Mouse (Mus musculus) midbrain, embryonic 15.5 days (tissue): ENCODE results near the gene Grid1. TPM values are rescaled to one million over a fixed set of nuclear protein-coding genes. Genes with fewer than 3 reads are reported as not detected.

Experiments
- ATAC-seq: fragments of 200-750 bp; cut with Nextera tagmentation; replicated peaks from 2 replicates; pipeline ENCODE4 v1.8.0; 2017; ENCODE audit warnings: moderate TSS enrichment
- H3K27ac ChIP-seq: fragments of 300-500 bp; sonication (generic); 2 replicates; pipeline ENCODE4 v1.5.1; 2015; ENCODE audit warnings: mild to moderate bottlenecking, inconsistent platforms
- H3K27me3 ChIP-seq: fragments of 300-500 bp; sonication (generic); replicated peaks from 2 replicates; pipeline ENCODE4 v1.6.1; 2015; ENCODE audit warnings: inconsistent platforms
- H3K36me3 ChIP-seq: fragments of 300-500 bp; sonication (generic); replicated peaks from 2 replicates; pipeline ENCODE4 v1.6.1; 2015; ENCODE audit warnings: inconsistent platforms
- H3K4me1 ChIP-seq: fragments of 300-500 bp; sonication (generic); 2 replicates; pipeline ENCODE4 v1.6.1; 2015; ENCODE audit warnings: inconsistent platforms
- H3K4me2 ChIP-seq: fragments of 300-500 bp; sonication (generic); 2 replicates; pipeline ENCODE4 v1.6.1; 2015; ENCODE audit warnings: inconsistent platforms, mild to moderate bottlenecking, moderate library complexity
- H3K4me3 ChIP-seq: fragments of 300-500 bp; sonication (generic); 2 replicates; pipeline ENCODE4 v1.5.1; 2015; ENCODE audit warnings: mild to moderate bottlenecking, inconsistent platforms
- H3K9ac ChIP-seq: fragments of 300-500 bp; sonication (generic); 2 replicates; pipeline ENCODE4 v1.6.1; 2015; ENCODE audit warnings: mild to moderate bottlenecking, inconsistent platforms
- H3K9me3 ChIP-seq: fragments of 300-500 bp; sonication (generic); 2 replicates; pipeline ENCODE4 v1.6.1; 2016; ENCODE audit warnings: inconsistent platforms
- WGBS: fragments of 180-500 bp; shearing (Covaris S2); methylation state at CpG from one replicate; pipeline ENCODE4 v1.1.7; 2015; ENCODE audit warnings: mixed read lengths; 5-methylcytosine and 5-hydroxymethylcytosine counted together
- polyA plus RNA-seq: library from polyadenylated mRNA; unstranded; fragments of >200 nt; fragmentation: Nextera tagmentation; extraction: Ambion mirVana; gene quantifications from 2 replicates; pipeline ENCODE4 v1.2.1, GENCODE M21; 2015

Gene Grid1
- polyA plus RNA-seq, 1 experiment from 2014 or later, result 8.8 TPM

DNA sequence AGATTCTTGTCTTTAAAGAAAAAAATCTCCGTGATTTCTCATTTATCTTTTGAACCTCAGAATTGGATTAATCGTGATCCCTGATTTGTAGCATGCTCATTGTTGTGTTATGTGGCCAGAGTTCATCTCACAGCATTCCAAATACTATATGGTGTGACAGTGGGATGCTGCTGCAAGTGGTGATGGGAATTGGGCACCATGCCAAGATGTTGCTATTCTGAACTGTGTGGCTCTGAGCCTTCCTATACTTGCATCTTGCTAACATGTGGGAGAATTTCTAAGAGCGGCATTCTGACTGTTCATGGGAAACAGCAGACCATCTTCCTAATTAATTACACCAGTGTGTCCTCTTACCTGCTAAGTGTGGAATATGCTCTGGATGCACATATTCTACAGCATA lies 332.5 kb downstream of the Grid1 start:
- no peak overlapping the region for H3K9ac ChIP-seq
- no peak overlapping the region for H3K4me3 ChIP-seq
- no peaks in the 10 kb centered on the region for H3K4me1 ChIP-seq
- WGBS, result 65% methylated on average over 3 of the region's 3 CpGs
- no peaks in the 10 kb centered on the region for H3K36me3 ChIP-seq
- no peaks in the 10 kb centered on the region for H3K27me3 ChIP-seq
- peak; percentile 78 for ATAC-seq
- H3K9me3 ChIP-seq, result no peaks in the 10 kb centered on the region
- H3K4me2 ChIP-seq, result no peak overlapping the region
- no peak overlapping the region for H3K27ac ChIP-seq

DNA sequence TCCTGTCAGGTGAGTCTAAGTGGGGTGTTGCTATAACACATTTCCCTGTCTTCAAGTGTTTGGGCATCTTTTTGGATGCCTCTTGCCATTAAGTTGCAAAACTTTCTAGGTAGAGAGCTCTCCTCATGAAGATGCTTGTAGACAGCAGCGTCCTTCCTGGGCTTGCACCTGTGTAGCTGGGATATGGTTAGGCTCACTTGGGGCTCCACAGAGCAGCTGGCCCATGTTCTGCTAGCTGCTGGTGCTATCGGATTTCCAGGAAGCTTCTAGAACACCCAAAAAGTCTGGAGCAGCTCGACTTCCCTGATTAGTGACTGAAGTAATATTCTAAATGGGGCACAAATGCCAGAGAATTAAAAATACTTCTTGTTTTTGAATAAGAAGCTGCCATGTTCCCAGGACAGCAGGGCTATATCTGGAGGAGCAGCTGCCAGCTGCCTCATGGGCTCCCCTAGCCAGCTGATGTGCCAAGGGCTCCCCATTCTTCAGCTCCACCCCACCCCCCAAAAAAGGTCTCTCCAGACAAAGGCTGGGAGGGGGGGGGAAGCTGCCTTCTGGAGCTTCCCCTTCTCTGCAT lies 333.9 kb downstream of the Grid1 start:
- H3K4me2 ChIP-seq, result no peak overlapping the region
- no peaks in the 10 kb centered on the region for H3K36me3 ChIP-seq
- H3K27me3 ChIP-seq, result no peaks in the 10 kb centered on the region
- H3K27ac ChIP-seq, result no peak overlapping the region
- H3K4me1 ChIP-seq, result no peaks in the 10 kb centered on the region
- no peak overlapping the region for H3K4me3 ChIP-seq
- no peaks in the 10 kb centered on the region for H3K9me3 ChIP-seq
- no peak for ATAC-seq
- H3K9ac ChIP-seq, result no peak overlapping the region
- 84% methylated on average over 3 of the region's 3 CpGs for WGBS

DNA sequence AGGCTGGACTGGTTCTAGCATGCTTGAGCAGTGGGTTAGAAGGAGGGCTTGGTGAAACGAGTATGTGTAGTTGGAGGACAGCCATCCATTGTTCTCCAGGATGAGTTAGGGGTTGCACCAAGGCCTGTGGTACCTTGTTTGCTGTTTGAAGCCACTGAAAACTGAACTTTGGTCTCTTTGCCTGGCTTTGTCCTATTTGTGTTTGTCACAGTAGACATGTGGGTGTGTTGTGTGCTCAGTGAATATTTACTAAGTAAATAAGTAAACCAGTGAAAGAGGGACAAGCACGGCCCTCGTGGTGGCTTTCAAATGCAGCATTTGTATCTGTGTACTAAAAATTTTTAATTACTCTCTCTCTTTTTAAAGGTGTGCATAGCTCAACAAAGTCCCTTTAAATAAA lies 334.5 kb downstream of the Grid1 start:
- WGBS, result 67% methylated on average over 3 of the region's 3 CpGs
- no peaks in the 10 kb centered on the region for H3K9me3 ChIP-seq
- H3K27me3 ChIP-seq, result no peaks in the 10 kb centered on the region
- H3K4me1 ChIP-seq, result no peaks in the 10 kb centered on the region
- no peak overlapping the region for H3K27ac ChIP-seq
- no peak for ATAC-seq
- H3K36me3 ChIP-seq, result no peaks in the 10 kb centered on the region
- H3K9ac ChIP-seq, result no peak overlapping the region
- H3K4me2 ChIP-seq, result no peak overlapping the region
- no peak overlapping the region for H3K4me3 ChIP-seq

DNA sequence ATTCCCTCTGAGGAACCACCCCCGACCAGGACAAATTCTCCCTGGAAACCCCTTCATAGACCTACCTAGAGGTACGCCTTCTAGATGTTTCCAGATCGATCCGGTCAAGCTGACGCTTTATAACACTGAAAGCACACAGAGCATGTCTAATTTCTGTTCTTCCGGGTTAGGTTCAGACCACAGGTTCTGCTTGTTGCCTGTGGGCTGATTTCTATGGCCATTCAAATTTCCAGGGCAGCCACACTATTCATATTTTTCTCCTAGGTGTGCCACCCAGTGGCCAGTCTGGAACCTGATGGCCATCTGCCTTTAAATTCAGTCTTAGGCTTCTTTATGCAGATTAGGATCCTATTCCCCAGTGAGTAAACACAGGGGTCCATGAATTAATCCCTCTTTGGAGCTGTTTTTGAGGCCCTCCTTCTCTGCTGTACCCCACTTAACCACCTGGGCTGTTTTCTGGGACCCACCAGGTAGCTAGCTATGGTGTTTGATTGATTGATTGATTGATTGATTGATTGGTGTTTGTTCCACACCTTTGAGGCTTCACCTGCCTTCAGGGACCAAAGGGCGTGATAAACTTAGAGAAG lies 337.3 kb downstream of the Grid1 start:
- H3K4me1 ChIP-seq, result no peaks in the 10 kb centered on the region
- 80% methylated on average over 7 of the region's 7 CpGs for WGBS
- H3K36me3 ChIP-seq, result no peaks in the 10 kb centered on the region
- no peak overlapping the region for H3K4me3 ChIP-seq
- ATAC-seq, result 0 out of 2 replicates have a peak, but pooled peaks have one; percentile 24
- no peaks in the 10 kb centered on the region for H3K9me3 ChIP-seq
- H3K9ac ChIP-seq, result no peak overlapping the region
- H3K4me2 ChIP-seq, result no peak overlapping the region
- H3K27me3 ChIP-seq, result no peaks in the 10 kb centered on the region
- H3K27ac ChIP-seq, result no peak overlapping the region

DNA sequence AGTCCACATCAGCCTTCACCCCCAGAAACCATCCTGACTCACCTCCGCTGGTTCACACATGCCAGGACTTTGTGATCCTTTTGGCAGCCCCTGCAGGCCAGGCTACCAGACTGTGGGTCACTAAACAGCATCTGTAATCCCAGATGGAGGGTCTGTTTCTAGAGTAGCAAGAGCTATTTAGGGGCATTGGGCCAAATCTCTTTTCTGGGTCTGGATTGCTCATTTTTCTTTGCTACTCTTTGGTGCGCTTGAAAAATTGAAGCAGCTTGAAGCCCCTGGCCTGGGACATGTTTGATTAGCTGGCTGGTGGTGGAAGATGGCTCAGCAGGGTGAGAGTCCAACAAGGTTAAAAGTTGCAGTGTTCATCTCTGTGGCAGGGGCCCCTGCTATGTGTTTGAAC lies 339.4 kb downstream of the Grid1 start:
- Histone ChIP-seq H3K27me3 (no peaks in the 10 kb centered on the region), H3K9ac (no peak overlapping the region), H3K27ac (no peak overlapping the region), H3K9me3 (no peaks in the 10 kb centered on the region), H3K4me2 (no peak overlapping the region), H3K36me3 (no peaks in the 10 kb centered on the region), H3K4me1 (no peaks in the 10 kb centered on the region), H3K4me3 (no peak overlapping the region)
- 78% methylated on average over 2 of the region's 2 CpGs for WGBS
- no peak for ATAC-seq

DNA sequence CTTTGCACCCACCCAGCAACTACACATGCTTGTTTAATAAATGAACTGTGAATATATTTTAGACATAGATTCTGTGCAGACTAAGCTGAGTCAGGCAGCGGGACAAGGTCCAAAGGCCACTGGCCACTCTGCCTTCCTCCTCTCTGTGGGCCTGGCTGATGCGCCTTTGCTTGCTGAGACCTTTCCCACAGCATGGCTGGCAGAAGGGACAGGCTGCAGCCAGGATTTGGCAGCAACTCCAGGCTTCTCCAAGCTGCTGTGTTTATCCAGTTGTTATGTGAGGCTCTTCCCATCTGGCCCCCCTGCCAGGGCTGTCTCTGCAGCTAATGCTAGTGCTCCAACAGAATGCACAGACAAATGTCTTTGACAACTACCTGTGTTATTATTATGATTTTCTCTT lies 347.5 kb downstream of the Grid1 start:
- no peak overlapping the region for H3K4me2 ChIP-seq
- no peak for ATAC-seq
- H3K36me3 ChIP-seq, result no peaks in the 10 kb centered on the region
- H3K27ac ChIP-seq, result no peak overlapping the region
- H3K9me3 ChIP-seq, result no peaks in the 10 kb centered on the region
- WGBS, result 78% methylated on average over 2 of the region's 2 CpGs
- no peak overlapping the region for H3K4me3 ChIP-seq
- no peaks in the 10 kb centered on the region for H3K27me3 ChIP-seq
- H3K4me1 ChIP-seq, result no peaks in the 10 kb centered on the region
- H3K9ac ChIP-seq, result no peak overlapping the region

DNA sequence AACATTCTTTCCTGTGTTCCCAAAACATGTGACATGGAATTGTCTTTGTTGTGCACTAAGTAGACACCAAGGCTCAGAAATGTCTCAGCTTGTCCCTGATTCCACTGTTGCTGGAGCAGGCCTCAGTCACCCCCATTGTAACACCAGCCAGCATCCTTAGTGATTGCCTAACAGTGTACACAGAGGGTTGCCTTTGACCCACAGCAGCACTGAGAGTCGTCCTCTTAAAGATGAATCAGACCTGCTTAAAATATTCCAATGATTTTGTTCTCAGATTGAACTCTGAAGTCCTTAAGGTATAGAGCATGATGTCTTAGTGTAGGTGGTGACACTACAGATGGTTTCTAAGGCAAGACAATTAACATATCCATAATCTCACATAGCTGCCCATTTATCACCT lies 354.0 kb downstream of the Grid1 start:
- Histone ChIP-seq H3K36me3 (no peaks in the 10 kb centered on the region), H3K4me3 (no peak overlapping the region), H3K9ac (no peak overlapping the region), H3K4me1 (no peaks in the 10 kb centered on the region), H3K9me3 (no peaks in the 10 kb centered on the region), H3K27me3 (no peaks in the 10 kb centered on the region), H3K4me2 (no peak overlapping the region), H3K27ac (no peak overlapping the region)
- WGBS, result 70% methylated on average over 1 of the region's 1 CpGs
- ATAC-seq, result no peak

DNA sequence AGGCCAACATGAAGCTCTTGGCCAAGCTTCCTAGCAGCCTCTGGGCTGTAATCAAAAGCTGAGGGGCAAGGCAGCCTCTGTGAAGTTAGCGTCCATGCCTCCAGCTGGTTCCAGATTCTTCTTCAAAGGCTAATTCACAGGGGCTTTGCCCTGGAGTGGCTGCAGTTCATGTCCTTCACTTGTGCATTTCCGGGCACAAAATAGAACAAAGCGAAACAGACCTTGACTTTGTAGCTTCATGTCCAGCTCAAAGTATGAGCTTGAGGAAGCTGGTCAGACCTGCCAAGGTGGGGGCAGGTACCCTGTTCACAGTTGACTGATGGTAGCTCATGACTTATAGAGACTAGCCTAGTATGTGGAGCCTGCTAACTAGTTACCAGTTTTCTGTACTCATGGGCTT lies 356.1 kb downstream of the Grid1 start:
- no peak overlapping the region for H3K9ac ChIP-seq
- ATAC-seq, result no peak
- 91% methylated on average over 3 of the region's 3 CpGs for WGBS
- no peaks in the 10 kb centered on the region for H3K27me3 ChIP-seq
- H3K9me3 ChIP-seq, result no peaks in the 10 kb centered on the region
- H3K27ac ChIP-seq, result no peak overlapping the region
- H3K4me2 ChIP-seq, result no peak overlapping the region
- no peak overlapping the region for H3K4me3 ChIP-seq
- H3K36me3 ChIP-seq, result no peaks in the 10 kb centered on the region
- no peaks in the 10 kb centered on the region for H3K4me1 ChIP-seq

DNA sequence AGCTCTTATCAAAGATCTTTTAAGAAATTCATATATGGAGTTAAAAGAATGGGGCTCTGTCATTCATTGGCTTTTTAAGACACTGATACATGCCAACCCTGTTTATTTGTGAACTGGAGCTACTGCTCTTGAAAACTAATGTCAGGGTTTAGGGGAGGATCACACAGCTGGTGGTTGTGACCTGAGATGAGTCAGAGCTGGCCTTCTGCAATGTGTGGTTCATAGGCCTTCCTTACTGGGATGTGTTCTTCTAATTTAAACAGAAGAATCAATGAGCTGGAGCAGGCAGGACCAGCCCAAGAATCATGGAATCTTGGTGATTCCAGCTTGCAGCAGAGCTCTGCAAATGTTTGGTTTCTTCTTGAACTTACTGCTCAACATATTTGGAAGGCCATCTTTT lies 359.2 kb downstream of the Grid1 start:
- H3K4me2 ChIP-seq, result no peak overlapping the region
- no peaks in the 10 kb centered on the region for H3K9me3 ChIP-seq
- no peak overlapping the region for H3K27ac ChIP-seq
- no peak overlapping the region for H3K9ac ChIP-seq
- no peak overlapping the region for H3K4me3 ChIP-seq
- ATAC-seq, result no peak
- no peaks in the 10 kb centered on the region for H3K4me1 ChIP-seq
- H3K27me3 ChIP-seq, result no peaks in the 10 kb centered on the region
- no peaks in the 10 kb centered on the region for H3K36me3 ChIP-seq

DNA sequence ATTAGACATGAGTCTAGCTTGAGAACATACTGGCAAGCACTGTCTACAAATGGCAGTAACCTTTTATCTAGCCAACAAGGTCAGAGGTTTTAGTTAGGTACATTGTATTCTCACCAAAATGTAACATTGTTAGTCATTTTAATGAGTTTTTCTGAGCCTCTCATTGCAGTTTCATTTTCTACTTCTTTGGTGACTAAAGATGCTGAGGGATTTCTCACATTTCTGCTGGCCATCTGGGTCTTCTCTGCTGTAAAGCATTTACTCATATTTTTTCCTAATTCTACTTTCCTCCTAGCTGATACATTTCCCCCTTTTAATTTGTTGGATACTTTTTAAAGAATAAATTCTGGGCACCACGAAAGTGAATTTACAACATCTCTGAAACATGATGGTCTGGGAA lies 365.5 kb downstream of the Grid1 start:
- no peak for ATAC-seq

DNA sequence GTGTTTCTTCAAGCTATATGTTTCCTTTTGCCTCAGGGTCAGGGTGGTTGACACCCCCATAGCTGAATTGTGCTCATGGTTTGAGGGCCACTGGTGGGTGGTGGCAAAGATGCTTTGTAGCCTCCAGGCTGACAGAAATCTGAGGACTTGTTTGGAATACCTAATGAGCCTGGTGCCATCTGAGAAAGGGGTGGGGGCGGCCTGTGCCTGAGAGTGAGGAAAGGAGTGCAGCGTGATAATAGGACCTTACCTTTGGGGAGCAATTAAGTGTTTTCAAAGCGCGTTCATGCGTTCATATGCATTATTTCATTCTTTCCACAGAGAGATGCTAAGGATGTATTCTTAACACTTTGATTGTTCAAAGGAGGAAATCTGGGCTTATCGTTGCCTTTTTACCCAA lies 372.3 kb downstream of the Grid1 start:
- WGBS, result 66% methylated on average over 6 of the region's 6 CpGs
- H3K27me3 ChIP-seq, result no peaks in the 10 kb centered on the region
- no peaks in the 10 kb centered on the region for H3K9me3 ChIP-seq
- no peaks in the 10 kb centered on the region for H3K36me3 ChIP-seq
- H3K4me3 ChIP-seq, result no peak overlapping the region
- H3K4me2 ChIP-seq, result no peak overlapping the region
- H3K27ac ChIP-seq, result no peak overlapping the region
- no peak overlapping the region for H3K9ac ChIP-seq
- peaks cover 7% of the 10 kb centered on the region; the same call in 1 of the 2 replicates for H3K4me1 ChIP-seq
- peak; percentile 55 for ATAC-seq

More for the DNA sequence above, 365.5 kb downstream of the Grid1 start:
- H3K27ac ChIP-seq, result no peak overlapping the region
- H3K4me3 ChIP-seq, result no peak overlapping the region
- no peak overlapping the region for H3K4me2 ChIP-seq
- no peaks in the 10 kb centered on the region for H3K36me3 ChIP-seq
- WGBS, result 71% methylated on average over 1 of the region's 1 CpGs
- H3K9ac ChIP-seq, result no peak overlapping the region
- H3K4me1 ChIP-seq, result no peaks in the 10 kb centered on the region
- no peaks in the 10 kb centered on the region for H3K27me3 ChIP-seq
- H3K9me3 ChIP-seq, result no peaks in the 10 kb centered on the region

DNA sequence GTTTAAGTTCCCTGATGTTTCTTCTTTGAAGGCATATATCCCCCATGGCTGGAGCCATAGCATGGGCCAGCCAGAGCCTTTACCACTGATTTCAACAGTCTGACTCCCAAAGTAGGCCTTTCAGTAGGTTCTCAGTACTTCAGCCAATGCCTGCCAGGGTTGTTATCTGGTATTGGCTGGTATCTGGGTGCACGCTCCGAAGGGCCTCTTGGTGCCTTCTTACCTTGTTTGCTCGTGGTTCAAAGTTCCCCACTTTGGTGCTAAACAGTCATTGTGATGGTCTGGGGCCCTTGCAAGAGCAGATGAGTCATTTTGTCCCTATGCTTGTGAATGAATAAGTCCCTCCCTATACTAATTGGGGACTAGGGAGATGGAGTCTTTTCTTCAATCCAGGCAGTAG lies 377.5 kb downstream of the Grid1 start:
- no peak overlapping the region for H3K4me3 ChIP-seq
- ATAC-seq, result no peak
- 85% methylated on average over 3 of the region's 3 CpGs for WGBS
- H3K9ac ChIP-seq, result no peak overlapping the region
- H3K4me2 ChIP-seq, result no peak overlapping the region
- 0 out of 2 replicates have a peak, but pooled peaks cover 3% of the 10 kb centered on the region for H3K4me1 ChIP-seq
- no peaks in the 10 kb centered on the region for H3K27me3 ChIP-seq
- no peaks in the 10 kb centered on the region for H3K36me3 ChIP-seq
- H3K9me3 ChIP-seq, result no peaks in the 10 kb centered on the region
- no peak overlapping the region for H3K27ac ChIP-seq

DNA sequence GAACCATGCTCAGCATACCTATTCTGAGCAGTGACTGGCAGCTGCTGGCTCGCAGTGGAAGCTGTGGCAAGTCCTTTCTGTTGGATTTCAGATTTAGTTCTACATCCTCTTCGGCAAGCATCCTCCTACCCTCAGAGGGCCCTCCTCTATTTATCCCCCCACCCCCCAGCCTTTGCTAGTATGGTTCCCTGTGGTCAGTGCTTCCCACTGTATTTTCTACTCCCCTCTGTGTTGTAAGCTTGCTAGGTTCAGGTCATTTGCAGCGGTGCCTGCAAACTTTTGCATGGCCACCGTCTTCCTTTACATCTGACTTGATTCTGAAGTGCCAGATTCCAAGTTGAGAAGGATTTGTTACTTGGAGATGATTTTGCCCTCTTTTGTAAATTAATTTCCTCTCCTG lies 378.5 kb downstream of the Grid1 start:
- Histone ChIP-seq H3K9ac (no peak overlapping the region), H3K36me3 (no peaks in the 10 kb centered on the region), H3K4me2 (no peak overlapping the region), H3K9me3 (no peaks in the 10 kb centered on the region), H3K27me3 (no peaks in the 10 kb centered on the region), H3K4me1 (no peaks in the 10 kb centered on the region), H3K27ac (no peak overlapping the region), H3K4me3 (no peak overlapping the region)
- no peak for ATAC-seq
- 73% methylated on average over 4 of the region's 4 CpGs for WGBS
